Mouse (Mus musculus) myocyte (in vitro differentiated cells): ENCODE results near the gene Mrpl2.

Source experiments
- POLR2A ChIP-seq: IDR thresholded peaks from one replicate; pipeline ENCODE4 v1.6.1; 2011; ENCODE audit warnings: low read depth, mild to moderate bottlenecking, control low read depth, moderate library complexity; ENCODE audit not compliant: insufficient read length
- POLR2AphosphoS2 ChIP-seq: IDR thresholded peaks from one replicate; pipeline ENCODE4 v1.6.1; 2011; ENCODE audit warnings: low read depth, control low read depth; ENCODE audit not compliant: insufficient read length

GRCm38 (mm10) chr17:46642060-46642459 lies 4.0 kb upstream of the Mrpl2 start:
- TF ChIP-seq POLR2A (no peak), POLR2AphosphoS2 (no peak)
